Mouse (Mus musculus) cortical plate, adult 2 months (tissue): ENCODE results near the gene Tpm4. TPM values are rescaled to one million over a fixed set of nuclear protein-coding genes. Genes with fewer than 3 reads are reported as not detected.

Experiments
- H3K27ac ChIP-seq: fragments of 200-500 bp; 2 replicates; pipeline ENCODE4 v1.5.1; 2012; ENCODE audit warnings: low read length, control low read depth, inconsistent platforms; ENCODE audit not compliant: insufficient read depth
- H3K4me1 ChIP-seq: fragments of 200-500 bp; 2 replicates; pipeline ENCODE4 v1.6.1; 2011; ENCODE audit warnings: low read length; ENCODE audit not compliant: control insufficient read depth, insufficient read depth
- H3K4me3 ChIP-seq: fragments of 200-500 bp; 2 replicates; pipeline ENCODE4 v1.5.1; 2011; ENCODE audit warnings: mild to moderate bottlenecking, low read length, control low read depth; ENCODE audit not compliant: insufficient read depth
- CTCF ChIP-seq: fragments of 200-500 bp; IDR thresholded peaks from 2 replicates; pipeline ENCODE4 v1.5.1; 2011; ENCODE audit warnings: mild to moderate bottlenecking, control low read depth, low read length; ENCODE audit not compliant: insufficient read depth; ENCODE audit errors: extremely low read depth
- POLR2A ChIP-seq: fragments of 200-500 bp; IDR thresholded peaks from 2 replicates; pipeline ENCODE4 v1.6.1; 2011; ENCODE audit warnings: mild to moderate bottlenecking, low read length, control low read depth; ENCODE audit not compliant: insufficient read depth; ENCODE audit errors: extremely low read depth
- polyA plus RNA-seq: library from polyadenylated mRNA; depleted of rRNA; stranded (reverse); fragments of >200 nt; gene quantifications from 2 replicates; pipeline ENCODE4 v1.2.3, GENCODE M21; 2012

Tpm4 gene
- polyA plus RNA-seq, 1 experiment, result 35.1 TPM

GRCm38 (mm10) chr8:72121997-72122396 is 12.8 kb upstream of the Tpm4 start:
- no peak overlapping the region for H3K27ac ChIP-seq
- no peak overlapping the region for H3K4me3 ChIP-seq
- TF ChIP-seq POLR2A (no peak), CTCF (no peak)
- H3K4me1 ChIP-seq, result no peaks in the 10 kb centered on the region

GRCm38 (mm10) chr8:72127834-72128233 is 6.9 kb upstream of the Tpm4 start:
- no peak overlapping the region for H3K27ac ChIP-seq
- H3K4me3 ChIP-seq, result no peak overlapping the region
- no peaks in the 10 kb centered on the region for H3K4me1 ChIP-seq
- no peak for TF ChIP-seq POLR2A
- no peak for TF ChIP-seq CTCF

GRCm38 (mm10) chr8:72131251-72131650 is 3.5 kb upstream of the Tpm4 start:
- H3K4me3 ChIP-seq, result no peak overlapping the region
- H3K27ac ChIP-seq, result no peak overlapping the region
- peaks cover 2% of the 10 kb centered on the region; the same call in 1 of the 2 replicates for H3K4me1 ChIP-seq
- TF ChIP-seq CTCF, result no peak
- no peak for TF ChIP-seq POLR2A

GRCm38 (mm10) chr8:72131901-72132300 is 2.9 kb upstream of the Tpm4 start:
- Histone ChIP-seq H3K4me1 (peaks cover 2% of the 10 kb centered on the region; the same call in 1 of the 2 replicates), H3K27ac (no peak overlapping the region), H3K4me3 (no peak overlapping the region)
- TF ChIP-seq POLR2A, result no peak
- TF ChIP-seq CTCF, result no peak

- Histone ChIP-seq H3K4me1 (peaks cover 2% of the 10 kb centered on the region; the same call in 1 of the 2 replicates), H3K27ac (no peak overlapping the region), H3K4me3 (no peak overlapping the region)
- no peak for TF ChIP-seq CTCF
These were observed 2.4 kb upstream of the Tpm4 start for GRCm38 (mm10) chr8:72132417-72132816.

- TF ChIP-seq CTCF, result no peak
- TF ChIP-seq POLR2A, result no peak
- H3K4me1 ChIP-seq, result peaks cover 2% of the 10 kb centered on the region; the same call in 1 of the 2 replicates
- H3K4me3 ChIP-seq, result no peak overlapping the region
- H3K27ac ChIP-seq, result no peak overlapping the region
These were observed 1.9 kb upstream of the Tpm4 start for GRCm38 (mm10) chr8:72132891-72133290.

- Histone ChIP-seq H3K4me1 (peaks cover 2% of the 10 kb centered on the region; the same call in 1 of the 2 replicates), H3K4me3 (no peak overlapping the region), H3K27ac (no peak overlapping the region)
- TF ChIP-seq CTCF (no peak), POLR2A (no peak)
These were observed 1.3 kb upstream of the Tpm4 start for GRCm38 (mm10) chr8:72133507-72133906.

- Histone ChIP-seq H3K4me3 (peak overlapping the region; percentile 93), H3K4me1 (peaks cover 2% of the 10 kb centered on the region; the same call in 1 of the 2 replicates), H3K27ac (peak overlapping the region; percentile 89)
- TF ChIP-seq CTCF (no peak), POLR2A (no peak)
These were observed 899 bp downstream of the Tpm4 start for GRCm38 (mm10) chr8:72135446-72136301.

- peaks cover 2% of the 10 kb centered on the region; the same call in 1 of the 2 replicates for H3K4me1 ChIP-seq
- peak overlapping the region; percentile 89 for H3K27ac ChIP-seq
- peak overlapping the region; percentile 93 for H3K4me3 ChIP-seq
- TF ChIP-seq CTCF (no peak), POLR2A (no peak)
These were observed 1.7 kb downstream of the Tpm4 start for GRCm38 (mm10) chr8:72136302-72136978.
